Mouse (Mus musculus) midbrain, embryonic 11.5 days (tissue): ENCODE measurements around the gene Pnkp. TPM values are rescaled to one million over a fixed set of nuclear protein-coding genes. Genes with fewer than 3 reads are reported as not detected.

Source experiments
- ATAC-seq: fragments of 200-750 bp; cut with Nextera tagmentation; 2 replicates; pipeline ENCODE4 v1.8.0; 2017; ENCODE audit warnings: moderate TSS enrichment, moderate library complexity; ENCODE audit not compliant: low FRiP score
- DNase-seq: peaks from one replicate; pipeline ENCODE4 v3.0.0; 2015; ENCODE audit warnings: low spot score; ENCODE audit errors: missing footprints
- H3K27ac ChIP-seq: fragments of 300-500 bp; sonication (generic); 2 replicates; pipeline ENCODE4 v1.5.1; 2014; ENCODE audit warnings: low read depth, low read length
- H3K27me3 ChIP-seq: fragments of 300-500 bp; sonication (generic); 2 replicates; pipeline ENCODE4 v1.6.1; 2014; ENCODE audit warnings: mild to moderate bottlenecking, low read length, moderate library complexity, mixed read lengths; ENCODE audit not compliant: control insufficient read depth, insufficient read depth
- H3K36me3 ChIP-seq: fragments of 300-500 bp; sonication (generic); 2 replicates; pipeline ENCODE4 v1.6.1; 2014; ENCODE audit warnings: mild to moderate bottlenecking, low read length, moderate library complexity, mixed read lengths; ENCODE audit not compliant: control insufficient read depth, insufficient read depth
- H3K4me1 ChIP-seq: fragments of 300-500 bp; sonication (generic); 2 replicates; pipeline ENCODE4 v1.6.1; 2014; ENCODE audit warnings: low read length; ENCODE audit not compliant: control insufficient read depth, insufficient read depth
- H3K4me2 ChIP-seq: fragments of 300-500 bp; sonication (generic); 2 replicates; pipeline ENCODE4 v1.6.1; 2014; ENCODE audit warnings: mild to moderate bottlenecking, moderate library complexity
- H3K4me3 ChIP-seq: fragments of 300-500 bp; sonication (generic); 2 replicates; pipeline ENCODE4 v1.5.1; 2014; ENCODE audit warnings: low read depth, low read length
- H3K9ac ChIP-seq: fragments of 300-500 bp; sonication (generic); 2 replicates; pipeline ENCODE4 v1.6.1; 2014; ENCODE audit warnings: low read length
- H3K9me3 ChIP-seq: fragments of 300-500 bp; sonication (generic); 2 replicates; pipeline ENCODE4 v1.6.1; 2016; ENCODE audit warnings: low read length; ENCODE audit not compliant: control insufficient read depth
- WGBS: fragments of 180-500 bp; shearing (Covaris S2); extraction: QIAGEN DNeasy Blood & Tissue Kit; methylation state at CpG from one replicate; pipeline ENCODE4 v1.1.7; 2014; 5-methylcytosine and 5-hydroxymethylcytosine counted together
- polyA plus RNA-seq: library from polyadenylated mRNA; unstranded; fragments of >200 nt; fragmentation: Nextera tagmentation; extraction: Ambion mirVana; gene quantifications from 2 replicates; pipeline ENCODE4 v1.2.1, GENCODE M21; 2014

Gene Pnkp
- polyA plus RNA-seq, 1 experiment from 2014 or later, result 28.6 TPM

GRCm38 (mm10) chr7:44888256-44889105 is 31.5 kb downstream of the Pnkp start:
- ATAC-seq, result no peak
- no peak for DNase-seq
- H3K36me3 ChIP-seq, result peaks cover 23% of the 10 kb centered on the region
- no peaks in the 10 kb centered on the region for H3K9me3 ChIP-seq
- no peak overlapping the region for H3K4me2 ChIP-seq
- H3K27ac ChIP-seq, result no peak overlapping the region
- no peaks in the 10 kb centered on the region for H3K27me3 ChIP-seq
- WGBS, result 89% methylated on average over 13 of the region's 13 CpGs
- H3K4me1 ChIP-seq, result peaks cover 20% of the 10 kb centered on the region
- H3K4me3 ChIP-seq, result no peak overlapping the region
- H3K9ac ChIP-seq, result no peak overlapping the region

- peak overlapping the region; percentile 91; the same call in 1 of the 2 replicates for H3K9ac ChIP-seq
- H3K4me3 ChIP-seq, result peak overlapping the region; percentile 81; the same call in 1 of the 2 replicates
Observed at GRCm38 (mm10) chr7:44890180-44890579, 33.2 kb downstream of the Pnkp start.

DNA sequence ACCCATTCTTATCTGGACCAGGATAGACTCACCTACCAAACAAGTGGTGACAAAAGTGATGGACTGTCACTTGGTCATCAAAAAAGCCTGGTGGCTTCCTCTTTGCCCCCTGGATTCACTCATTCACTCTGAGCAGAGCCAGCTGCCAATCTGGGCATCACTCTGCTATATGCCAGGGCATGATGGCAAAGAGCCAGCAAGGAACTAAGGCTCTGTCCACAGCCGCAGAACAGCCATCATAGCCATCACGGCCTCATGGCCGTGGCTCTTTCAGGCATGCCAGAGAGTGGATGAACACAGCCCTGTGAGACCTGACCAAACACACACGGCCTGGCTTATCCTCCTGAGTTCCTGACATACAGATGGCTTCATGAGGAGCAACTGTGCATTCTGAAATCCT is 33.8 kb downstream of the Pnkp start:
- Histone ChIP-seq H3K9ac (peak overlapping the region; percentile 91), H3K9me3 (no peaks in the 10 kb centered on the region), H3K4me2 (peak overlapping the region; percentile 66), H3K4me1 (peaks cover 38% of the 10 kb centered on the region), H3K36me3 (peaks cover 9% of the 10 kb centered on the region), H3K4me3 (peak overlapping the region; percentile 81), H3K27me3 (no peaks in the 10 kb centered on the region), H3K27ac (no peak overlapping the region)
- WGBS, result 88% methylated on average over 4 of the region's 4 CpGs
- no peak for DNase-seq
- no peak for ATAC-seq

More at GRCm38 (mm10) chr7:44890180-44890579, 33.2 kb downstream of the Pnkp start:
- WGBS, result 90% methylated on average over 6 of the region's 7 CpGs
- Histone ChIP-seq H3K27ac (no peak overlapping the region), H3K9me3 (no peaks in the 10 kb centered on the region), H3K36me3 (peaks cover 10% of the 10 kb centered on the region), H3K27me3 (no peaks in the 10 kb centered on the region), H3K4me1 (peaks cover 35% of the 10 kb centered on the region), H3K4me2 (peak overlapping the region; percentile 66)
- DNase-seq (no peak), ATAC-seq (no peak)

DNA sequence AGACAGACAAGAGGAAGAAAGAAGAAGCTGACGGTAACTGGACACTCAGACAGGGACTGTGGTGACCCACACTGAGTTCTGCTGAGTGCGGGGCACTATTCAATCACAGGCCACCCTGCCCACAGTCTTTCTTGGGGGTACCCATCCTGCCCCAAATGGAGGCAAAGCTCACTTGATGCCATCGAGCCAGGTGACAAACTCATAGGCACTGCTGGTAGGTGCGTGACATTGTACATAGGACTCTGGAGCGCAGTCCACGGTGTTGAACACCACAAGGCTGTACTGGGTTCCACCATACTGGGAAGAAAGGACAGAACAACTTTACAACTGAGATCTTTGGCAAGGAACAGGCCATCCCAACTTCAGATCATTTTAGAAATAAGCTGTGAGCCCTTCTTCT is 34.7 kb downstream of the Pnkp start:
- Histone ChIP-seq H3K36me3 (peaks cover 9% of the 10 kb centered on the region), H3K4me1 (peaks cover 40% of the 10 kb centered on the region), H3K27ac (peak overlapping the region; percentile 86), H3K27me3 (no peaks in the 10 kb centered on the region), H3K9ac (peak overlapping the region; percentile 91), H3K4me3 (peak overlapping the region; percentile 81), H3K9me3 (no peaks in the 10 kb centered on the region), H3K4me2 (peak overlapping the region; percentile 66)
- 17% methylated on average over 6 of the region's 6 CpGs for WGBS
- ATAC-seq (no peak), DNase-seq (peak; percentile 90)

DNA sequence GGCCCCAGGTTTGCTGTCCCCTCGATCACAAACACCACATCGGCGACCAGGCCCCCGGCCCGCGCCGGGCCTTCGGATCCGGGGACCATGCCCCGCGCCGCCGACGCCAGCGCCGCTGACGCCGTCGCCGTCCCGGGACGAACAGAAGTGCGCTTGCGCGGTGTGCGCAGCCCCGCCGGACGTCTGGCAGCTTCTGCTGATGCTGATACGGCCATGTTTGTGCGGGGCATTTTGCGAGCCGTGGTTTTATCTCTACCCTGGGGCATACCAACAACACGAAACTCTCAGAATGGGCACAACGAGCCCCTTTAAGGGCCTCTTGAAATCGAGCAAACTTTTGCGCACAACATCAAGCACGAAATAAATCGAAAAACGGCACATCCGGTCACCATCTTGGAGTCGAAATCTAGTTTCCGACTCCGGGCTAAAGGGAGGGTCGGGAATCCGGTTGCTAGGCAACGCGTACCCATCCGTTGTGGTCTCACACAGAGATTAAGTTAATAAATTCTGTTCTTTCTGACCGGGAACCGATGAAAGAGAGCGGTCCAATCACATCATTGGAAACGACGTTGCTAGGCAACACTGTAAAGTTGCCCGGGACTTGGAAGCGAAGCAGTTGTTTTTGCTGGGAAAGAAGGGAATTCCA is 35.5 kb downstream of the Pnkp start, which contains the start of gene Med25:
Gene Med25, minus strand, starts transcription at position 437 of the 646 bp plus-strand sequence.
- Histone ChIP-seq H3K9me3 (no peaks in the 10 kb centered on the region), H3K27me3 (no peaks in the 10 kb centered on the region), H3K27ac (peak within 1 kb of the TSS; percentile 93), H3K4me2 (peak within 1 kb of the TSS; percentile 66), H3K36me3 (peaks cover 9% of the 10 kb centered on the region), H3K4me3 (peak within 1 kb of the TSS; percentile 81), H3K4me1 (peaks cover 48% of the 10 kb centered on the region), H3K9ac (peak within 1 kb of the TSS; percentile 91)
- DNase-seq (peak; percentile 99), ATAC-seq (peak; percentile 79)
- WGBS, result under 1% methylated on average over 56 of the region's 56 CpGs

DNA sequence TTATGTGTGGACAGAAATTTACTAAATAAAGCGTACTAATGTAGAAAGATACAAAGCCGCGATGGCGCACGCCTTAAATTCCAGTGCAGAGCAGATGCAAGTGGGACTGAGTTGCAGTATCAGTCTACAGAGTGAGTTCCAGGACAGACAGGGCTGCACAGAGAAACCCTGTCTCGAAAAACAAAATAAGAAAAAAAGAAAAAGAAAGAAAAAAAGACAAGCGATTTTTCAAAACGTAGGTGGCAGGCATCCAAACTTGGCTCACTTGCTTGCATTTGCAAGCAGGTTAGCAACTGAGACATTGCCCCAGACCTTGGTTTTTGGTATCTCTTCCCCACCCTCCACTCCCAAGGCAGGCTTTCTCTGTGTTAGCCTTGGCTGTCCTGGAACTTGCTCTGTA is 36.3 kb downstream of the Pnkp start:
- ATAC-seq, result no peak
- 13% methylated on average over 8 of the region's 8 CpGs for WGBS
- peak; percentile 92 for DNase-seq
- H3K27me3 ChIP-seq, result no peaks in the 10 kb centered on the region
- H3K27ac ChIP-seq, result peak overlapping the region; percentile 93
- peak overlapping the region; percentile 13; the same call in 1 of the 2 replicates for H3K4me3 ChIP-seq
- peaks cover 48% of the 10 kb centered on the region for H3K4me1 ChIP-seq
- H3K36me3 ChIP-seq, result peaks cover 9% of the 10 kb centered on the region
- H3K4me2 ChIP-seq, result peak overlapping the region; percentile 45
- peak overlapping the region; percentile 54 for H3K9ac ChIP-seq
- no peaks in the 10 kb centered on the region for H3K9me3 ChIP-seq

DNA sequence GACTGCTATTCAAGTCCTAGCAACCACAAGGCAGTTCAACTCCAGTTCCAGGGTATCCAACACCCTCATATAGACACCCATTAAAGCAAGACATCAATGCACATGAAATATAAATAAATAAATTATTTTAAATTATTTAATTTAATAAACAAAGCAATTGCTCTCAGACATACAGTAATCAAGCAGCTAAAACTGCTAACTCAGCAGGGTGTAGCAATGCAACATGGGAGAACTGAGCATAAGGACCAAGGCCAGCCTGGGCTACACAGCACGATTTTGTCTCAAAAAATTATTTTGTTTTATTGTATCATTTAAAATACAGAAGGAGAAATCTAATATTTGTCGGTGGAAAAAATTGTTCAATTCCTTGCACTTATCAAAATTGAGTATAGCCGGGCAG is 37.2 kb downstream of the Pnkp start:
- H3K9ac ChIP-seq, result no peak overlapping the region
- ATAC-seq (no peak), DNase-seq (no peak)
- H3K27me3 ChIP-seq, result no peaks in the 10 kb centered on the region
- no peak overlapping the region for H3K4me3 ChIP-seq
- 84% methylated on average over 3 of the region's 3 CpGs for WGBS
- H3K4me2 ChIP-seq, result no peak overlapping the region
- H3K4me1 ChIP-seq, result peaks cover 53% of the 10 kb centered on the region
- H3K36me3 ChIP-seq, result peaks cover 3% of the 10 kb centered on the region
- peak overlapping the region; percentile 93 for H3K27ac ChIP-seq
- no peaks in the 10 kb centered on the region for H3K9me3 ChIP-seq

DNA sequence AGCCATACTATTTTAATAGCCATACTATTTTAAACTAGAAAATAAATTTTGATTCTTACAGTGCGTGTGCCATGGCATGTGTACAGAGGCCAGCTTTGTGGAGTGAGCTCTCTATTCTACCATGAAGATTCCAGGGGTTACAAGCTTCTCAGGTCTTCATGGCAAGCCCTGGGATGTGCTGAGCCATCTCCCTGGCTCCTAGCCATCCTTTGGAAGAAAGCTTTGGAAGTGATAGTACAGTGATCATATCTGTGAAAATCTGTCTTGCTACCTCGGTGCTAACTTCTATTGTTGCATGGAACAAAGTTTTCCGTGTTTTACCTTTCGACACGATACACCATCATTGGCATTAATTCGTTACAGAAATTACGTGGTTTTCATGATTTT is 38.3 kb downstream of the Pnkp start:
- peak overlapping the region; percentile 58 for H3K4me3 ChIP-seq
- peaks cover 4% of the 10 kb centered on the region; the same call in 1 of the 2 replicates for H3K36me3 ChIP-seq
- peaks cover 53% of the 10 kb centered on the region for H3K4me1 ChIP-seq
- H3K27me3 ChIP-seq, result no peaks in the 10 kb centered on the region
- peak overlapping the region; percentile 68 for H3K4me2 ChIP-seq
- WGBS, result 42% methylated on average over 7 of the region's 7 CpGs
- H3K9me3 ChIP-seq, result no peaks in the 10 kb centered on the region
- peak overlapping the region; percentile 81 for H3K27ac ChIP-seq
- DNase-seq, result no peak
- no peak for ATAC-seq
- H3K9ac ChIP-seq, result no peak overlapping the region; the same call in 1 of the 2 replicates
